Comparison of ENCODE assay signal across 18 mouse cellular contexts in genomic region chr17:64721112-64721511, GRCm38 (mm10).
DNase-seq lines count a peak whose midpoint lies in the region; ATAC-seq and TF ChIP-seq lines count a peak whose summit lies in the region.
"Had no signal": no experiment of that assay in that cellular context is flagged by ENCODE, and none has a peak within 500 bp of the region (broad histone marks: within the 10 kb centered on the region; RNA-seq: fewer than 3 reads in every experiment).

No protein-coding gene starts in this region.

- H3K4me2 ChIP-seq in kidney, postnatal 0 days (ENCODE audit: low read length): no peak overlapping the region
- H3K4me2 ChIP-seq: forebrain, embryonic 15.5 days; heart, embryonic 11.5 days; hindbrain, embryonic 13.5 days had no signal

- intact Hi-C loops in left cerebral cortex, postnatal 4 days (cut with DNase I): no loop called here

- H3K9me3 ChIP-seq in kidney, postnatal 0 days (replicated peaks; ENCODE audit: low read length): no peaks in the 10 kb centered on the region
- H3K9me3 ChIP-seq: embryonic facial prominence, embryonic 10.5 days; forebrain, embryonic 15.5 days; hindbrain, embryonic 13.5 days had no signal

- H3K4me1 ChIP-seq in kidney, postnatal 0 days (replicated peaks; ENCODE audit: insufficient read depth, low read length): no peaks in the 10 kb centered on the region

- H3K27ac ChIP-seq in kidney, postnatal 0 days: no peak overlapping the region
- H3K27ac ChIP-seq: embryonic facial prominence, embryonic 10.5 days; forebrain, embryonic 15.5 days; hindbrain, embryonic 13.5 days; left cerebral cortex, adult 2 months had no signal

- WGBS in kidney, postnatal 0 days: 75% methylated on average over 5 of the region's 5 CpGs

- no peak for TF ChIP-seq CTCF in kidney, postnatal 0 days (IDR thresholded peaks at IDR 0.05; ENCODE audit: low read depth)

- no peak overlapping the region for H3K4me3 ChIP-seq in kidney, postnatal 0 days (replicated peaks; ENCODE audit: low read depth, low read length)
- H3K4me3 ChIP-seq: embryonic facial prominence, embryonic 10.5 days; erythroblast, embryonic 14.5 days; forebrain, embryonic 15.5 days; hindbrain, embryonic 13.5 days; left cerebral cortex, adult 2 months had no signal

- no peaks in the 10 kb centered on the region for H3K27me3 ChIP-seq in kidney, postnatal 0 days (ENCODE audit: insufficient read depth, low read length)
- H3K27me3 ChIP-seq: forebrain, embryonic 15.5 days; hindbrain, embryonic 13.5 days; Patski had no signal

- H3K36me3 ChIP-seq in kidney, postnatal 0 days (ENCODE audit: insufficient read depth, low read length): peaks cover 10% of the 10 kb centered on the region; the same call in 1 of the 2 replicates
- H3K36me3 ChIP-seq: forebrain, embryonic 15.5 days had no signal

- DNase-seq in kidney, postnatal 0 days (ENCODE audit: low spot score): peak; percentile 54
- DNase-seq in kidney, adult 11 months: no peak
- peak; percentile 39 for DNase-seq in MEL-GATA-1-ER (ENCODE audit: extremely low read depth, low read depth)
- DNase-seq in c-Kit-positive CD71-positive TER-119-negative erythroid progenitor cells, embryonic 14.5 days (ENCODE audit: low read depth): peak; percentile 7
- no peak for DNase-seq in left cerebral cortex, postnatal 4 days
- DNase-seq in layer of hippocampus, postnatal 36 days: no peak
- DNase-seq: cerebellum, adult 11 months; cerebellum, postnatal 25 days; retina, postnatal 1 day had no signal

- no peak for ATAC-seq in kidney, postnatal 0 days (replicated peaks; ENCODE audit: low FRiP score, low read depth)
- peak; percentile 82 for ATAC-seq in megakaryocyte progenitor cell, adult 5-6 weeks (replicated peaks; ENCODE audit: poor library complexity)
- ATAC-seq: forebrain, embryonic 15.5 days; intestine, embryonic 16.5 days; Patski had no signal

- no peak overlapping the region for H3K9ac ChIP-seq in kidney, postnatal 0 days (ENCODE audit: low read depth, low read length)
- H3K9ac ChIP-seq: forebrain, embryonic 15.5 days; hindbrain, embryonic 13.5 days had no signal

Comparison
In these comparisons a context has a peak if more than half of its experiments do, and no peak if none do; other contexts are left out.
1. DNase-seq: peak in kidney, postnatal 0 days (single experiment), MEL-GATA-1-ER (single experiment) and c-Kit-positive CD71-positive TER-119-negative erythroid progenitor cells, embryonic 14.5 days (single experiment); none in kidney, adult 11 months (single experiment), left cerebral cortex, postnatal 4 days (single experiment) and layer of hippocampus, postnatal 36 days (0 of 2).